Mouse (Mus musculus) midbrain, embryonic 10.5 days (tissue): ENCODE results near the gene Rpusd3. TPM values are rescaled to one million over a fixed set of nuclear protein-coding genes. Genes with fewer than 3 reads are reported as not detected.
A peak's percentile ranks its signal among the peaks of the same experiment; 100 is the strongest.

ENCODE experiments used
- DNase-seq: peaks from one replicate; pipeline ENCODE4 v3.0.0-alpha.2; 2017; ENCODE audit warnings: low spot score
- H3K27ac ChIP-seq: fragments of 300-500 bp; sonication (generic); replicated peaks from 2 replicates; pipeline ENCODE4 v1.5.1; 2016; ENCODE audit warnings: mild to moderate bottlenecking
- H3K27me3 ChIP-seq: fragments of 300-500 bp; sonication (generic); 2 replicates; pipeline ENCODE4 v1.6.1; 2016; ENCODE audit warnings: low read depth, mild to moderate bottlenecking; ENCODE audit not compliant: poor library complexity, severe bottlenecking
- H3K36me3 ChIP-seq: fragments of 300-500 bp; sonication (generic); 2 replicates; pipeline ENCODE4 v1.6.1; 2016; ENCODE audit warnings: mild to moderate bottlenecking, moderate library complexity
- H3K4me1 ChIP-seq: fragments of 300-500 bp; sonication (generic); 2 replicates; pipeline ENCODE4 v1.6.1; 2016
- H3K4me3 ChIP-seq: fragments of 300-500 bp; sonication (generic); 2 replicates; pipeline ENCODE4 v1.5.1; 2016; ENCODE audit warnings: mild to moderate bottlenecking, moderate library complexity
- H3K9me3 ChIP-seq: fragments of 300-500 bp; sonication (generic); replicated peaks from 2 replicates; pipeline ENCODE4 v1.6.1; 2016; ENCODE audit warnings: mild to moderate bottlenecking
- WGBS: fragments of 180-500 bp; shearing (Covaris S2); methylation state at CpG from one replicate; pipeline ENCODE4 v1.1.7; 2016; 5-methylcytosine and 5-hydroxymethylcytosine counted together
- polyA plus RNA-seq: library from polyadenylated mRNA; unstranded; fragments of >200 nt; fragmentation: Nextera tagmentation; extraction: Ambion mirVana; gene quantifications from 2 replicates; pipeline ENCODE4 v1.2.1, GENCODE M21; 2016

The Rpusd3 gene
- polyA plus RNA-seq, 1 experiment from 2014 or later: 43.4 TPM

DNA sequence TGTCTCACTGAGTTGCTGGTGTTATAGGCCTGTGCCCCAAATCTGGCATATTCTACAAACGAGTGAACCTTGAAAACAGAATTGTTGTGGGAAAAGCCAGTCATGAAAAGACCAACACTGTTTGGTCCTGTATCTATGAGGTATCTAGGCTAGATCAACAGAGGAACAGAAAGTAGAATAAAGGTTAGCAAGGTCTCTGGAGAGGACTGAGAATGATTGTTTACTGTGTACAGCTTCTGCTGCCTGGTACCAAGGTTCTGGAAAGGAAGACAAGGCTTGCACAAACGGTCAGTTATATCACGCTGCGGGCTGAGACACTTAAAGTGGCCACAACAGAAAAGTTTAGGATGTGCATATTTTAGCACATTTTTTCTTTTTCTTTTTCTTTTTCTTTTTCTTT lies 7.6 kb upstream of the Rpusd3 start:
- Histone ChIP-seq H3K4me1 (no peaks in the 10 kb centered on the region), H3K27ac (no peak overlapping the region), H3K36me3 (no peaks in the 10 kb centered on the region), H3K4me3 (no peak overlapping the region), H3K27me3 (no peaks in the 10 kb centered on the region), H3K9me3 (peaks cover 3% of the 10 kb centered on the region; the same call in 1 of the 2 replicates)
- DNase-seq: no peak
- 93% methylated on average over 4 of the region's 4 CpGs for WGBS

DNA sequence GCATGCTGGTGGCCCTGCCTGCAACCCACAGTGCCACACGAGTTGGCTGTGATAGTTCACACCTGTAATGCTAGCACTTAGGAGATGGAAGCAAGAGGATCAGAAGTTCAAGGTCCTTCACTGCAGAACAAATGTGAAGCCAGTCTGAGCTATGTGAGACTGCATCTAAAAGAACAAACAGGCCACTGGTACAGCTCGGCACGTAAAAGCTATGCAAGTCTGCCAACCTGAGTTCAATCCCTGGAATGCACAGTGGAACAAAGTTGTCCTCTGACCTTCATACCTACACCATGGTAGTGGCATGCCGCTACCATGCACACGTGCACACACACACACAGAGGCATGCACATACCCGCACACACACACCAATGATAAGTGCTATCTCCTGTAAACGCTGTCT lies 5.0 kb upstream of the Rpusd3 start:
- H3K36me3 ChIP-seq: no peaks in the 10 kb centered on the region
- H3K27me3 ChIP-seq: no peaks in the 10 kb centered on the region
- H3K4me3 ChIP-seq: no peak overlapping the region
- no peak overlapping the region for H3K27ac ChIP-seq
- no peak for DNase-seq
- peaks cover 5% of the 10 kb centered on the region for H3K4me1 ChIP-seq
- 89% methylated on average over 7 of the region's 7 CpGs for WGBS
- H3K9me3 ChIP-seq: peaks cover 3% of the 10 kb centered on the region; the same call in 1 of the 2 replicates

DNA sequence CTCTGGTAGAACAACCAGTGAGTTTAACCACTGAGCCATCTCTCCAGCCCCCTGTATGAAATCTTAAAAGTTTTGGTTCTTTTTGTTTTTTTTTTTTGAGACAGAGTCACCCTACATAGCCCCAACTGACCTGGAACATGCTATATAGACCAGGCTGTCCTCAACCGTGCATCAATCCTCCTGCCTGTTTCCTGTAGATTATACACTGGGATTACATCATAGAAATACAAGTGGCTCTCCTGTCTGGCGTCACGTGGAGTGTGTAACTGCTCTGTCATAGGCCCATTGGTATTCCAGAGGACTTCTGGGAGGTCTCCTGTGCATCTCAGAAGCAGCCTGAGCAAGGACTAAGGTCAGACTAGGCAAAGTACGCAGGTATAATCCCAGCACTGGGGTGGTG lies 3.9 kb upstream of the Rpusd3 start:
- Histone ChIP-seq H3K9me3 (peaks cover 3% of the 10 kb centered on the region; the same call in 1 of the 2 replicates), H3K36me3 (no peaks in the 10 kb centered on the region), H3K4me1 (peaks cover 15% of the 10 kb centered on the region), H3K4me3 (no peak overlapping the region), H3K27me3 (no peaks in the 10 kb centered on the region), H3K27ac (no peak overlapping the region)
- WGBS: 83% methylated on average over 4 of the region's 4 CpGs
- no peak for DNase-seq

DNA sequence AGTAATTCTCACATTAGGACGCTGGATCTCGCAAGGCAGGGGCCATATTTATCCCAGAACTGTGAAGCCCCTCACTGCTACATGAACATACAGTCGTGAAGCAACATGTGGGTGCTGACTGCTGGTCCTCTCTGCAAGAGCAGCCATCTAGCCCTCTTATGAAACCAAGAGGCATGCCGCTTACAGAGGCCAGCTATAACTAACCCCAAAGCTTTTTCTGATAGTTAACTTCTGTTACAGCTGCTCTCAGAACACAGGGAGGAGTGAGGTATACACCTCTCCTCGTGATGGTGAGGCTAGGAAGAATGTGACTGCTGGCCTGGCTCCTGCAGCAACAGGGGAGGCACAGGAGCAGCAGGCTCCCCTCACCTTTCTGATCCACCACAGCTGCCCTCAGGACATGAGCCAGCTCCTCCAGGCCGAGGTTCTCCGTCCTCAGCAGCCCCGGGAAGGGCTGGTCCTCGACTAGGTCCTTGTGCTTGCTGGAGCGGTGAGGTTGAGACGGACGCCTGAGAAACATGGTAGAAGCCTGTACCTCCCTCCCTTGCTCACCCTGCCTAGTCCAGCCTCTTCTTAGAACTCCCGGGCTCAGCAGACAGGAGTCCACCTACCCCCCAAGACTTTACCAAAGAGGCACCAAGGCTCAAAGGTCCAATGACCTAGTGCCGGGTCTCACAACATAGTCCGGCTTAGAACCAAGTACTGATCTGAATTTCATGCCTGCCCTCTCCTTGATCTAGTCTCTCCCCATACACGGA lies 520 bp downstream of the Rpusd3 start:
- no peak for DNase-seq
- Histone ChIP-seq H3K27me3 (no peaks in the 10 kb centered on the region), H3K4me1 (peaks cover 24% of the 10 kb centered on the region), H3K4me3 (peak overlapping the region; percentile 69), H3K36me3 (peaks cover 36% of the 10 kb centered on the region), H3K27ac (peak overlapping the region; percentile 82), H3K9me3 (no peaks in the 10 kb centered on the region)
- 18% methylated on average over 16 of the region's 16 CpGs for WGBS

DNA sequence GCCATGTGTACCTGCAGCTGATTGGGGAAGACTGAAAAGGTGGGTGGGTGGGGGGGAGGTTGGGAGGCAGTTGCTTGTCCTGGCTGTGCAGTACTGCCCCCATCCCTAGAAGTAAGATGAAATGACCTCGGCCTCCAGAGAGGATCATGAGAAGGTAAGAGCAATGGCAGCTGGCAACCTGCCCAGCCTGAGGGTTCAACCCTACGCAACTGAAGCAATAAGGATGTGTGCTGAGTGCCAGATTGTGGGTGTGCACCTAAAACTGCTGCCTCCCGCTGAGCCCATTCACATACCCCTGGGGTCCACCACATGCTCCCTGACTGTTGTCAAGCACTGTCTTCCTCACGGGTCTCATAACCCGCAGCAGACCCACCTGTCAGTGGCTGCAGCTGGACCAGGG lies 2.7 kb downstream of the Rpusd3 start:
- peaks cover 24% of the 10 kb centered on the region for H3K4me1 ChIP-seq
- no peak overlapping the region for H3K4me3 ChIP-seq
- WGBS: 96% methylated on average over 5 of the region's 5 CpGs
- no peaks in the 10 kb centered on the region for H3K9me3 ChIP-seq
- H3K27me3 ChIP-seq: no peaks in the 10 kb centered on the region
- no peak overlapping the region for H3K27ac ChIP-seq
- peaks cover 47% of the 10 kb centered on the region for H3K36me3 ChIP-seq
- no peak for DNase-seq

DNA sequence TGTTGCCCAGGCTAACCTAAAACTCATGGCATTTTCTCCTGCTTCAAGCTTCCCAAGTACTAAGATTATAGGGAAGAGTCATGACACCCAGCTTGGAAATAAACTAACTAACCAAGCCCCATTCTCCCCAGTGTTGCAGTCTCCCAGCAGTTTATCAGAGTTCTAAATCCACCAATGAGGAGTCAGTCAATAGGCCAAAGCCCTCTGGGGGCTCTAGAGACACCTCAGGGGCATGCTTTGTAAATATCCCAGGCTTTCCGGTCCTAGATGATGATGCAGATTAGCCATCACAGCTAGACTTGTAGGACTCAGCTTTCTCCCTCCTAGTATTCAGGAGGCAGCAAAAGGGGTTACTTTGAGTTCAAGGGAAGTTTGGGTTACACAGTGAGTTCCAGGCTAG lies 9.1 kb downstream of the Rpusd3 start:
- 78% methylated on average over 1 of the region's 1 CpGs for WGBS
- no peak overlapping the region for H3K27ac ChIP-seq
- peaks cover 47% of the 10 kb centered on the region for H3K36me3 ChIP-seq
- no peaks in the 10 kb centered on the region for H3K4me1 ChIP-seq
- no peaks in the 10 kb centered on the region for H3K27me3 ChIP-seq
- DNase-seq: no peak
- H3K4me3 ChIP-seq: no peak overlapping the region
- H3K9me3 ChIP-seq: no peaks in the 10 kb centered on the region

DNA sequence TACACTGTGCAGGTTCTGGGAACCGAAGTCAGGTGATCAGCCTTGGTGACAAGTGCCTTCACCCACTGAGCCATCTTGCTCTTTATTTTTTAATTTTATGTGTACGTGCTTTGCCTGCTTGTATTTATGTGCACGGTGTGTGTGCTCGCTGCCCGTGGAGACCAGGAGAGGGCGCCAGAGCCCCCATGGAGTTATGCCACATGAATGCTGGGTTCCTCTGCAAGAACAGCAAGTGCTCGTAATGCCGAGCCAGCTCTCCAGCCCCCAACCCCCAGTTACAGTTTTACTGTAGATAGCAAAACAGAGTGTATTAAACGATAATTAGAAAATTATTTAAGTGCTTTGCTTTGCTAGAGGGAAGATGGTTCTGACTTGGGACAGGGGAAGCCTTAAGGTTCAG lies 12.5 kb downstream of the Rpusd3 start:
- DNase-seq: no peak
- WGBS: 78% methylated on average over 9 of the region's 9 CpGs

DNA sequence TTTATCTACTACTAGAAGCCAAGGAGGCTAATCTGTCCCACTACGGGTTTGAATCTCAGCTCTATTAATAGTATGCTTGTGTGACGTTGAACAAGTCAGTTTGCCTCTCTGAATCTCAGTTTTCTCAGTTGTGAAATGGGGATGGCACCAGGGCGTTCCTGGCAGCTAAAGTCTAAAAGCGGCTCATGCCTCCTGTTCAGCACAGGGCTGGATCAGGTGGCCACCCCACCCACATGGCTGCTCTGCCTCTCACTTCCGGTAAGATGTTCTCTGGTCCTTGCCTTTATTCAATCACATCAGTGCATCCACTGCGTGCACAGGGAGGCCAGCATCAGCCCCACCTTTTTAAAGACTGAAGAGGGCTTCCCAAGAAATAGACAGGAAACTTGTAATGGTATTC lies 13.7 kb downstream of the Rpusd3 start:
- Histone ChIP-seq H3K9me3 (no peaks in the 10 kb centered on the region), H3K36me3 (peaks cover 29% of the 10 kb centered on the region), H3K27me3 (no peaks in the 10 kb centered on the region), H3K4me3 (no peak overlapping the region), H3K4me1 (no peaks in the 10 kb centered on the region; the same call in 1 of the 2 replicates), H3K27ac (no peak overlapping the region)
- DNase-seq: no peak
- WGBS: 89% methylated on average over 6 of the region's 6 CpGs

More for the DNA sequence above, 12.5 kb downstream of the Rpusd3 start:
- H3K9me3 ChIP-seq: no peaks in the 10 kb centered on the region
- H3K4me1 ChIP-seq: no peaks in the 10 kb centered on the region; the same call in 1 of the 2 replicates
- no peak overlapping the region for H3K27ac ChIP-seq
- H3K4me3 ChIP-seq: no peak overlapping the region
- H3K27me3 ChIP-seq: no peaks in the 10 kb centered on the region
- peaks cover 22% of the 10 kb centered on the region for H3K36me3 ChIP-seq

DNA sequence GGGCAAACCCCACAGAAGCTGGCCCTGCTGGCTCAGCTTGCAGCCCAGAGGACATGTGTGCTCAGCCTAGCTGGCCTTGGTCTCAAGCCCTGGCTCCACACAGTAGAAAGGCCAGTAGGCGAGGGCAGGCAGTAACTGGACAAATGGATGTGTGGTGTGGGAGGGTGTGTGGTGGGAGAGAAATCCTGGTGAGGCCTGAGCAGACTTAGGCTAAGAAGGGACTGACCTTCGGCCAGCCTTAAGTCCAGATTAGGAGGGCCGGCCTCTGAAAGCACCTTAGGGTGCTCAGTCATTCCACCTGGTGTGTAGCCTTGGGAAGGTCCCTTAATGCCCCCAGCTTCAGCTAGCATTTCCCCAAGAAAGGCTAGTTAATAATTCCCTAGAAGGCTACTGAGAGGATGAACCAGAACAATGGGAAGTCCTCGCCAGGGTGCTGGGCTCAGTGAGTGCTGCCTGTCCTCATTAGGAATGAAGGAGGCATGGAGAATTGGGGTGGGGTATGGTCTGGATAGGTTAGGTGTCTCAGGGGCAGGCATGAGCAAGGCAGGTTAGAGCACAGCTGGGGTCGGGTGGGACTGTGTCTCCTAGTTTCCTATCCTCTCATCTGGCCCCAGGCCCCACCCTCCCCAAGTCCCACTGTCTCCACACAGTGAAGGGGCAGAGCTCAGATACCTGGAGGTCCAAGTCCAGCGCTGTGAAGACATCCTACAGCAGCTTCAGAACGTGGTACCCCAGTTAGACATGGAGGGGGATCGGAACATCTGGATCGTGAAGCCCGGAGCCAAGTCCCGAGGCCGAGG lies 14.3 kb downstream of the Rpusd3 start:
- Histone ChIP-seq H3K36me3 (peaks cover 32% of the 10 kb centered on the region), H3K4me3 (no peak overlapping the region), H3K27ac (0 out of 2 replicates have a peak overlapping the region, but pooled peaks have one; percentile 28), H3K4me1 (no peaks in the 10 kb centered on the region; the same call in 1 of the 2 replicates), H3K27me3 (no peaks in the 10 kb centered on the region), H3K9me3 (no peaks in the 10 kb centered on the region)
- no peak for DNase-seq
- 77% methylated on average over 12 of the region's 12 CpGs for WGBS

DNA sequence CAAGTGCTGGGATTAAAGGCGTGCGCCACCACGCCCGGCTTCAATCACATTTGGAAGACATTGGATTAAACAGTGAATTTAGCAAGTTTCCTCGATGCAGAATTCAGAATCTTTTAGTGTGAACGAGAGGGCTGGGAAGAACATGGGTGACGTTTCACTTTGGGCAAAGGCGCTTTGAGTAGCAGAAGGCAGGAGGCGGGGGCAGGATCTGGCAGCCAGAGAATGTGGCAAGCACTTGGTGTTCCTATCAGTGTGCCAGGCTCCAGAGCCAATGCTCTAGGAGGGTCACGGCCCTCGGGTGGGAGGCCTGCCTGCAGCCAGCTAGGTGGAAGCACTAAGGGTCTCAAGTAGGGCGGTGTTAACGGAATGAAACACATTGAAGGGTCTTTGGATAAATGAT lies 17.0 kb downstream of the Rpusd3 start:
- H3K4me1 ChIP-seq: no peaks in the 10 kb centered on the region; the same call in 1 of the 2 replicates
- H3K9me3 ChIP-seq: no peaks in the 10 kb centered on the region
- no peak overlapping the region for H3K27ac ChIP-seq
- 92% methylated on average over 13 of the region's 13 CpGs for WGBS
- H3K27me3 ChIP-seq: no peaks in the 10 kb centered on the region
- peaks cover 33% of the 10 kb centered on the region for H3K36me3 ChIP-seq
- no peak for DNase-seq
- no peak overlapping the region for H3K4me3 ChIP-seq

DNA sequence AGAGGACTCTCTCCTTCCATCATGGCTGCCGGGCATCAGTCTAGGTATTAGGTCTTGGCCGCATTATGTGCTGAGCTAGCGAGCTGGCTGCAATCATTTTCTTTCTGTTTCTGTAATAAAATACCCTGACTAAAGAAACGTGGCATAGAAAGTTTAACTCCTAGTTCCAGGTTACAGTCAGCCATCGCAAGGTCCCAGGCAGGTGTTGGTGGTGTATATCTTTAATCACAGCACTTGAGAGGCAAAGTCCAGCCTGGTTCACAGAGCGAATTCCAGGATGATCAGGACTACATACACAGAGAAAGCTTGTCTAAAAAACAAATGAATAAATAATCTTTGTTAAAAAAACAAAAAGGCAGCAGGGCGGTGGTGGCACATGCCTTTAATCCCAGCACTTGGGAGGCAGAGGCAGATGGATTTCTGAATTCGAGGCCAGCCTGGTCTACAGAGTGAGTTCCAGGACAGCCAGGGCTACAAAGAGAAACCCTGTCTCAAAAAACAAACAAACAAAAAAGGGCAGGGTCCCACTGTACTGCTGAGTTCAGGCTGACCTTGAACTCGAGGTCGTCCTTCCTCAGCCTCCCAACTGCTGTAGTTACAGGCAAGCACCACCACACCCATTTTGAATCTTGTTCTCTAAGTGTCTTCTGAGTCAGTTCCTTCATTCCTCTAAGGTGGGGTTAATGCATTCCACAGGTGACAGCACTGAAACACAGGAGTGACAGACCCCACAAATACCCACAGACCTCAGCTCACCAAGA lies 22.7 kb downstream of the Rpusd3 start:
- H3K9me3 ChIP-seq: no peaks in the 10 kb centered on the region
- H3K4me1 ChIP-seq: peaks cover 21% of the 10 kb centered on the region
- no peaks in the 10 kb centered on the region for H3K27me3 ChIP-seq
- no peak overlapping the region for H3K4me3 ChIP-seq
- H3K36me3 ChIP-seq: peaks cover 36% of the 10 kb centered on the region
- DNase-seq: no peak
- no peak overlapping the region for H3K27ac ChIP-seq
- whole genome bisulfite sequencing: 82% methylated on average over 10 of the region's 10 CpGs

DNA sequence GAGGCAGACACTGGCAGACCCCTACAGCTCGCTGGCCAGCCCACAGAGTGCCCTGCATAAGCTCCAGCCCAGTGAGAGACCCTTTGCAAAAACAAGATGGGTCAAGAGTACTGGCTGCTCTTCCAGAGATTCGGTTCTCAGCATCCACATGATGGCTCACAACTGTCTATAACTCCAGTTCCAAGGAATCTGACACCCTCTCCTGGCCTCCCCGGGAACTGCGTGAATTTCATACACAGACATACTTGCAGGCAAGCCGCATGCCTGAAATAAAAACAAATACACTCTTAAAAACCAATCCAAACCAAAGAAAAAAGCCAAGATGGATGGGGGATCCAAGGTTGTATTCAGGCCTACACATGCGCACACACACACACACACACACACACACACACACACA lies 23.6 kb downstream of the Rpusd3 start:
- no peaks in the 10 kb centered on the region for H3K27me3 ChIP-seq
- WGBS: 89% methylated on average over 6 of the region's 6 CpGs

More for the DNA sequence above, 23.6 kb downstream of the Rpusd3 start:
- DNase-seq: no peak
- no peaks in the 10 kb centered on the region for H3K9me3 ChIP-seq
- peaks cover 39% of the 10 kb centered on the region for H3K36me3 ChIP-seq
- H3K4me3 ChIP-seq: no peak overlapping the region
- H3K4me1 ChIP-seq: peaks cover 29% of the 10 kb centered on the region
- no peak overlapping the region for H3K27ac ChIP-seq
